Mouse (Mus musculus): ENCODE results near the gene Clybl. TPM values are rescaled to one million over a fixed set of nuclear protein-coding genes. Genes with fewer than 3 reads are reported as not detected.

Gene Clybl
- polyA plus RNA-seq, 1 experiment from 2014 or later: 30.0 TPM

DNA sequence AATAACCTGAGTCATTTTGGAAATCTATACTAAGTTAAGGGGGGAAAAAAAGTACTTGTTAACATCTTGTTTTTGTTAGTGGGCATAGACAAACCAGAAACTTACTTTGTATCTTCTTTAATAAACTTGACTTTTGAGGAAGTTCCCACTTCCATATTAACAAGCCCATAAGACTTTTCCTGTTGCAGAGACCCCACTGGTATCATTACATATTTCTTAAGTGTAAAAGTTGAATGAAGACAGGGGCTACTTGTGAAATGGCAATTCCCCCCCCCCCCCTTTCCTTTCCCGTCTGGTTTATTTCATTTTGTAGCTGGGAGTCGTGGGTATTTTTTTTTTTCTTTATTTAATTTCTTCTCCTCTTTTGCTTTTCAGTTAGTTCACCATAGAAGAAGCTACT, 115.4 kb downstream of the Clybl start:
- no peak overlapping the region for H3K27ac ChIP-seq
- H3K36me3 ChIP-seq: no peaks in the 10 kb centered on the region
- H3K4me1 ChIP-seq: no peaks in the 10 kb centered on the region
- H3K4me2 ChIP-seq: no peak overlapping the region
- H3K9me3 ChIP-seq (replicated peaks): no peaks in the 10 kb centered on the region
- no peak overlapping the region for H3K9ac ChIP-seq
- no peaks in the 10 kb centered on the region for H3K27me3 ChIP-seq (replicated peaks)
- no peak overlapping the region for H3K4me3 ChIP-seq
- no peak for ATAC-seq
- WGBS (ENCODE audit: insufficient replicate concordance): 50% methylated on average over 2 of the region's 2 CpGs

DNA sequence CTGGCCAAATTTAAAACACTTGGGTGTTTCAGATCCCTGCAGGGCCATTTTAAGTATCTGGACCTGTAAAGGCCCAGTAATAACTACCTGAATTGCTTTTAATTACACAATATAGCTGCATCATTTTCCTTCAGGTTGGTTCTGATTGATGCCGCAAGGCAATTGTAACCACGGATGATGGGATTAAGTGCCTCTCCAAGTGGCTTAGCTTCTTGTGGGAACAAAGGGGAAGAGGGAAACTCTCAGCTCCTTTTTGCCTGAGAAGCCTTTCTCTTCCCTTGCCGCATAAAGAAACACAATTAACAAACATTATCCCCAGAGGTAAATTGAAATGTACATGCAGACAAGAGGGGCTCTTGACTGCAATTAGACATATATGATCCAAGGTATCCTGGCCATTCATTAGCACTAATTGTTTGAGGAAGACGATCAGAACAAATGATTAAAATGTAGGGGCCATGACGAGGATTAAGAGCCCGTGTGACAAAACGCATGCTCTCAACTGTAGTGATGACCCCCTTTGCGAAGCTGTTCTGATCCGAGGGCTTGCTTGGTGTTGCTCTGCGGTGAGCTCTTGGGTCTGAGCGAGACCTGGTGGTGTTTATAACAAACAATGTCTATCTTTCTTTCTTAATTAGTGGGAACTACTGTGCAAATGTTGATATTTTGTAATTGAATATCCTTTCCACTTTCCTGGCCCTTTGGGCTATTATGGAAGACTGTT, 116.0 kb downstream of the Clybl start:
- WGBS (ENCODE audit: insufficient replicate concordance): 63% methylated on average over 11 of the region's 11 CpGs
- H3K9ac ChIP-seq: no peak overlapping the region

DNA sequence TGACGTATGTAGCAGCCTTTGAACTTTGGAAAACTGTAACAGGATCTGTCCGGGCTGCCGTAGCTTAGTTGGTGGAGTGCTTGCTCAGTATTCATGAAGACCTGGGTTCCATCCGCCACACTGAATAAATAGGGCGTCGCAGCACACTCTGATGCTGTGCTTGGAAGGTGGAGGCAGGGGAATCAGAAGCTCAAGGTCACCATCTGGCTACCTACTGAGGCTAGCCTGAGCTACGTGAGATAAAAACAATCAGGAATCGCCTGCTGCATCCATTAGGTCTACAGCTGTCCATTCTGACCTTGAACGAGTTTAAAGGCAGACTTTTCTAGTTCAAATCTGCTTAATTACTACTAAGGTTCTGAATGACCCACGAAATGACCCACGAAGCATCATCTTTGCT, 118.8 kb downstream of the Clybl start:
- Histone ChIP-seq H3K27ac (no peak overlapping the region), H3K9ac (no peak overlapping the region), H3K27me3 (replicated peaks) (no peaks in the 10 kb centered on the region), H3K4me2 (no peak overlapping the region), H3K4me3 (no peak overlapping the region), H3K4me1 (no peaks in the 10 kb centered on the region), H3K9me3 (replicated peaks) (no peaks in the 10 kb centered on the region), H3K36me3 (no peaks in the 10 kb centered on the region)
- WGBS (ENCODE audit: insufficient replicate concordance): 79% methylated on average over 11 of the region's 11 CpGs
- no peak for ATAC-seq

More for the DNA sequence above, 116.0 kb downstream of the Clybl start:
- Histone ChIP-seq H3K4me1 (no peaks in the 10 kb centered on the region), H3K36me3 (no peaks in the 10 kb centered on the region), H3K4me3 (no peak overlapping the region), H3K27me3 (replicated peaks) (no peaks in the 10 kb centered on the region), H3K9me3 (replicated peaks) (no peaks in the 10 kb centered on the region), H3K27ac (no peak overlapping the region), H3K4me2 (no peak overlapping the region)
- ATAC-seq: no peak

DNA sequence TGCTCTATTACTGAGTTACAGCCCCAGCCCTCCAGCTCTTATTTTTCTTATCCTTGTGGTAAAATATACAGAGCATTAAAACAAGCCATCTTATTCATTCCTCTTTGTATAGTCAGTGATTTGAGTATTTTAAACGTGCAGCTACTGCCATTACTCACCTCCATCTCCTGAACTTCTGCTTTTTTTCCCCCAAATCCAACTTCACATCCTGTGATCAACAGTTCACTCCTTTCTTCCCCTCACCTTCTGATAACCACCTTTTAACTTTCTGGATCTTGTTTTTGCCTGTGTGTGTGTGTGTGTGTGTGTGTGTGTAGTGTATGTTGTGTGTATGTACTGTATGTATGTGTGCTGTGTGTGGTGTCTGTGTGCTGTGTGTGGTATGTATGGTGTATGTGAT, 122.3 kb downstream of the Clybl start:
- H3K27ac ChIP-seq: no peak overlapping the region
- no peak for ATAC-seq
- H3K27me3 ChIP-seq (replicated peaks): no peaks in the 10 kb centered on the region
- H3K4me3 ChIP-seq: no peak overlapping the region
- H3K9me3 ChIP-seq (replicated peaks): no peaks in the 10 kb centered on the region
- no peaks in the 10 kb centered on the region for H3K4me1 ChIP-seq
- no peaks in the 10 kb centered on the region for H3K36me3 ChIP-seq
- H3K4me2 ChIP-seq: no peak overlapping the region
- WGBS (ENCODE audit: insufficient replicate concordance): 19% methylated on average over 1 of the region's 1 CpGs
- H3K9ac ChIP-seq: no peak overlapping the region

DNA sequence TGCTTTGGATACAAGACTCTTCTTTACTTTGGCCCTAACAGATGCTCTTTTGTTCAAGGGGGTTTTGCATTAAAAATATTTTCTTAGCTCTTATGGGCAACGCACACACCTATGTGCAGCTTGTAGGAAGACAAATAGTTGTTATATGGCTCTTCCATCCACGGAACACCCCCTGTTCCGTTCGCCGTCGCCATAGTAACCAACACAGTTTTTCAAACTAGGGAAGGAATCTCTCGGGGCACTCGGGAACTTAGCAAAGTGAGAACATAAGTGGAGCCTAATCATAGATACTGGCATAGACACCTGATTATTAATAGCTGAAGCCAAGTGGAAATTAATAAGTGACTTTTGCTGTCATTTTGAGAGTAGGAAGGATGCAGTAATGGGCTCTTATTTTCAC, 123.6 kb downstream of the Clybl start:
- 75% methylated on average over 8 of the region's 8 CpGs for WGBS (ENCODE audit: insufficient replicate concordance)
- no peak for ATAC-seq

DNA sequence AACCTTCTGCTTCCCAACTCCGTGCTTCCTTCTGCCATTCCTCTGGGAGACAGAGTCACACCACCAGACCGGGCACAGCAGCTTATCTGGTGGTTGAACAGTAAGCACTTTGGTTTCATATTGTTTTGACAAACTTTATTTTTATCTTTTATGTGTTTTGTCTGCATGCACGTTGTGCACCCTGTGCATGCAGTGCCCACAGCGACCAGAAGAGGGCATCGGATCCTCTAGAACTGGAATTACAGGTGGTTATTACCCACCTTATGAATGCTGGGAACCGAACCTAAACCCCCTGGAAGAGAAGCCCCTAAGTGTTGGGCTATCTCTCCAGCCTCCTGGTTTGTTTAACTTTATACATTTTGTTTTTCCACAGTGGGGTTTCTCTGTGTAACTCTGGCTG, 130.9 kb downstream of the Clybl start:
- H3K9me3 ChIP-seq (replicated peaks): no peaks in the 10 kb centered on the region; the same call in 1 of the 2 replicates
- no peak overlapping the region for H3K4me2 ChIP-seq
- H3K36me3 ChIP-seq: peaks cover 6% of the 10 kb centered on the region
- no peak overlapping the region for H3K27ac ChIP-seq
- no peaks in the 10 kb centered on the region for H3K27me3 ChIP-seq (replicated peaks)
- no peak for ATAC-seq
- no peak overlapping the region for H3K4me3 ChIP-seq
- WGBS (ENCODE audit: insufficient replicate concordance): 83% methylated on average over 6 of the region's 6 CpGs
- H3K4me1 ChIP-seq: 0 out of 2 replicates have a peak, but pooled peaks cover 4% of the 10 kb centered on the region
- no peak overlapping the region for H3K9ac ChIP-seq

More for the DNA sequence above, 123.6 kb downstream of the Clybl start:
- Histone ChIP-seq H3K9me3 (replicated peaks) (no peaks in the 10 kb centered on the region), H3K9ac (no peak overlapping the region), H3K27ac (no peak overlapping the region), H3K36me3 (no peaks in the 10 kb centered on the region), H3K4me3 (no peak overlapping the region), H3K4me2 (no peak overlapping the region), H3K27me3 (replicated peaks) (no peaks in the 10 kb centered on the region), H3K4me1 (no peaks in the 10 kb centered on the region)

DNA sequence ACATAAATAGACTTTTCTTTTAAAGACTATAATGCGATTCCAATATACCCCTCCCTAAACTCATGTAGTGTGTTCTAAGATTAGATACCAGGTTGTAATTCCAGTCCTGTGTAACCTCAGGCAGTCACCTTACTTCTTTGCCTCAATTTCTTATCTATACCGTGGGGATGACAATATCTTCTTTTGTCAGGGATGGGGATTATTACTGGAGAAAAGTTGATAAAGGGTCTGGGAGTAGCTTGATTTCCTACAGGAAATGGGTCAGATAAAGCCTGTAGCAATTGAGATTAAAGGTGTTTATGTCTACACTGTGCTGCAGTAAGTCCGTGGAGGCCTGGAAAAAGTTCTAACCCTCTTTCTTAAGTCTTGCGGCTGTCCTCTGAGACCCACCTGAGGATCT, 131.8 kb downstream of the Clybl start:
- 55% methylated on average over 4 of the region's 4 CpGs for WGBS (ENCODE audit: insufficient replicate concordance)
- no peak overlapping the region for H3K27ac ChIP-seq
- H3K27me3 ChIP-seq (replicated peaks): no peaks in the 10 kb centered on the region
- no peak overlapping the region for H3K4me3 ChIP-seq
- H3K9me3 ChIP-seq (replicated peaks): no peaks in the 10 kb centered on the region; the same call in 1 of the 2 replicates
- no peak for ATAC-seq
- 0 out of 2 replicates have a peak, but pooled peaks cover 4% of the 10 kb centered on the region for H3K4me1 ChIP-seq
- H3K9ac ChIP-seq: no peak overlapping the region
- no peak overlapping the region for H3K4me2 ChIP-seq
- H3K36me3 ChIP-seq: peaks cover 6% of the 10 kb centered on the region

DNA sequence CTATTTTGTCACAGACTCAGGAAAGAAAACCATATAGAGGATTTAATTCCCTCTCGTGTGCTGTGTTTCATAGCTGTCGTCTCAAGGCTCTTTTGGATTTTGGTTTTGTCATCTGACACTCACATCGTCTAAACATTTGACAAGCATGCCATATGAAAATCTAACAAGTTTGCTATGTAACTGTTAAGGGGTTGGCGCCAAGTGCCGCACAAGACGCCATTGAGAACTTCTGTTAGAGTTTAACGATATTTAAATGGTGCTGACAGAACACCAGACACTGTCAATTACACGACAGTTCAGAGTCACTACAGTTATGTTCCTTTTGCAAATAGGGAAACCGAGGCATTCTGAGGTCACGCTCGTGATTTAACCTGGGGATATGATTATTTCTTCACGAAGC, 134.2 kb downstream of the Clybl start:
- ATAC-seq: no peak
- H3K27ac ChIP-seq: no peak overlapping the region
- no peak overlapping the region for H3K4me2 ChIP-seq
- H3K9ac ChIP-seq: no peak overlapping the region
- 82% methylated on average over 12 of the region's 12 CpGs for WGBS (ENCODE audit: insufficient replicate concordance)
- H3K4me3 ChIP-seq: no peak overlapping the region
- H3K27me3 ChIP-seq (replicated peaks): no peaks in the 10 kb centered on the region
- no peaks in the 10 kb centered on the region; the same call in 1 of the 2 replicates for H3K9me3 ChIP-seq (replicated peaks)
- peaks cover 6% of the 10 kb centered on the region for H3K36me3 ChIP-seq
- 0 out of 2 replicates have a peak, but pooled peaks cover 4% of the 10 kb centered on the region for H3K4me1 ChIP-seq

DNA sequence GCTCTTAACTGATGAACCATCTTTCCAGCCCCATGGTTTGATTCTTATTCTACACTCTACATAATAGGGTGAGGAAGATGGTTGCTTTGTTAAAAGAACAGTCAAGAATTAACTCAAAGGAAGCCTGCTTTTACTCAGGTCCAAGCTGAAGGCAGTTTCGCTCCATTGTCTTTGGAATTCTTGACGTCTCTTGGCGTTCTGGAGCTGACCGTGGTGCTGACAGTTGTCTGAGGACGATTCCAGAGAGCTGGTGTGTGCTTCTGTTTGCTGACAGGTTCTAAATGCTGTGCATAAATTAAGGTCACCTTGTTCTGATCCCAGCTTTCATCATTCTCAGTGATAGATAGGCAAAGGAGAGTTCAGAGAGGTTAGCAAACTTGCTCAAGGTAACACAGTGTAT, 140.6 kb downstream of the Clybl start:
- Histone ChIP-seq H3K36me3 (no peaks in the 10 kb centered on the region), H3K4me3 (no peak overlapping the region), H3K4me2 (no peak overlapping the region), H3K27ac (no peak overlapping the region), H3K9me3 (replicated peaks) (no peaks in the 10 kb centered on the region), H3K9ac (no peak overlapping the region), H3K4me1 (no peaks in the 10 kb centered on the region), H3K27me3 (replicated peaks) (no peaks in the 10 kb centered on the region)
- 38% methylated on average over 5 of the region's 5 CpGs for WGBS (ENCODE audit: insufficient replicate concordance)
- no peak for ATAC-seq

DNA sequence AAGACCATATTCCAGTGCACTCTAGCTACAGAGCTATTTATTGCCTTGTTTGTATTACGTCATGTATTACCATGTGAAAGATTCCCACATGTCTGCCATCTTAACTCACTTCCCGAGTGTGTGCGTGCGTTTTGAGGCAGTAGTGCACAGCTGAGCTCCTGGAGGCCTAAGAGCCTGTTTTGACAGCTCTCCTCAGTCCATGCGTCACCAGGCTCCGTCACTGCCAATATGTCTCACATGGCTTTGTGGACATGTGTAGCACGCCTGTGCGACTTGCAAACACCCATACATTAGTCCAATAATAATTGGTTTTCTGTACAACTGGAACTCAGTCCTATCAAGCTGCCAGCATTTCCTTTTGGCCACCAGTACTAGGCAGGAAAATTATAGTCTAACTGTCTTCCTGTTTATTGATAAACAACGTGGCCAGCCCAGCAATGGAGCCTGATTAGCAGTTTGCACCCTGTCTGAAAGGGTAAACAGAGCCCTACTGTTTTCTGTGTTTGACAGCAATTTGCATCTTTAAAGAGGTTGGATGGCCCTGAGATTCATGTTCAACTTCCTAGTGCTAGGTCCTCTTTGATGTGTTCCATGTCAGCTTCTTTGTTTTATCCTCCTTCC, 142.4 kb downstream of the Clybl start:
- Histone ChIP-seq H3K4me1 (no peaks in the 10 kb centered on the region), H3K4me3 (no peak overlapping the region), H3K27ac (no peak overlapping the region), H3K9ac (no peak overlapping the region), H3K4me2 (no peak overlapping the region), H3K36me3 (no peaks in the 10 kb centered on the region), H3K9me3 (replicated peaks) (no peaks in the 10 kb centered on the region), H3K27me3 (replicated peaks) (no peaks in the 10 kb centered on the region)
- 71% methylated on average over 9 of the region's 9 CpGs for WGBS (ENCODE audit: insufficient replicate concordance)
- ATAC-seq: no peak

DNA sequence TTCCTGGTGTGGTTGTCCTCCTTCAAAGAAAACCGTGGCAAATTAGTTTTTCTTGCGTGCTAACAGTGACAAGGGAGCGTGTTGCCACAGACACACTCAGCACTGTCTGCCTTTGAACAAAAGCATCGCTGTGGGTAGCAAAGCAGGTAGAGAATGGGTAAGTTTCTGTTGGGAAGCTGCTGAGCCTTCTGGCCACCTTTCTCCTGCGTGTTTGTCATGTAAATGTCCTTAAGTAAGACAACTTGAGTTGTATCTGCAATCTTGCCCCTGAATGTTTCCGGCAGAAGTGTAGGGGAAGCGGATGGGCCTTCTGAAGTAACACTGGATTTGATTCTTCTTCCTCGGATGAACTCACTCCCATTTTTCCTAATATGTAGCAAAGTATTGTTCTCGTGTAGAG, 148.6 kb downstream of the Clybl start:
- Histone ChIP-seq H3K27ac (no peak overlapping the region), H3K9me3 (replicated peaks) (no peaks in the 10 kb centered on the region), H3K9ac (no peak overlapping the region), H3K27me3 (replicated peaks) (no peaks in the 10 kb centered on the region), H3K4me3 (no peak overlapping the region), H3K4me1 (no peaks in the 10 kb centered on the region), H3K4me2 (no peak overlapping the region), H3K36me3 (no peaks in the 10 kb centered on the region)
- no peak for ATAC-seq
- WGBS (ENCODE audit: insufficient replicate concordance): 65% methylated on average over 9 of the region's 9 CpGs

DNA sequence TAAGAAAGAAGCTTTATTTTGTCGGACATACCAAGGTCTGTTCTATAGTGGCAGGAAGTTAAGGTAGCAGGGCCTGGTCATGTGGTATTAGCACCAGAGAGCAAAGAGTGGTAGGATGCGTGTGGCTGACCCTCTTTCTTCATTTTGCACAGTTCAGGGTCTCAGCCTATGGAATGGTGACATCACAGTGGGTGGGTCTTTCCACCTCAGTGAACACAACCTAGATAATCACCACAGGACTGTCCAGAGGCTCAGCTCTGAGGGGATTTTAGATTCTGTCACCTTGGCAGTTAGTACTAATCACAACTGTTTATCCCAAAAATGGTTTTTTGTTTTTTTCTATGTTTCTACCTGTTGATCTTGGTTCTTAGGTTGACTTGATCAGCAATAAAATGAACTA, 149.2 kb downstream of the Clybl start:
- ATAC-seq: no peak
- Histone ChIP-seq H3K36me3 (no peaks in the 10 kb centered on the region), H3K9me3 (replicated peaks) (no peaks in the 10 kb centered on the region), H3K27me3 (replicated peaks) (no peaks in the 10 kb centered on the region), H3K27ac (no peak overlapping the region), H3K4me3 (no peak overlapping the region), H3K4me1 (no peaks in the 10 kb centered on the region), H3K9ac (no peak overlapping the region), H3K4me2 (no peak overlapping the region)
- WGBS (ENCODE audit: insufficient replicate concordance): 67% methylated on average over 2 of the region's 2 CpGs
